Mouse (Mus musculus) midbrain, embryonic 11.5 days (tissue): ENCODE measurements around the gene Jarid2. TPM values are rescaled to one million over a fixed set of nuclear protein-coding genes. Genes with fewer than 3 reads are reported as not detected.

Source experiments
- ATAC-seq: fragments of 200-750 bp; cut with Nextera tagmentation; 2 replicates; pipeline ENCODE4 v1.8.0; 2017; ENCODE audit warnings: moderate TSS enrichment, moderate library complexity; ENCODE audit not compliant: low FRiP score
- DNase-seq: peaks from one replicate; pipeline ENCODE4 v3.0.0; 2015; ENCODE audit warnings: low spot score; ENCODE audit errors: missing footprints
- H3K27ac ChIP-seq: fragments of 300-500 bp; sonication (generic); 2 replicates; pipeline ENCODE4 v1.5.1; 2014; ENCODE audit warnings: low read depth, low read length
- H3K27me3 ChIP-seq: fragments of 300-500 bp; sonication (generic); 2 replicates; pipeline ENCODE4 v1.6.1; 2014; ENCODE audit warnings: mild to moderate bottlenecking, low read length, moderate library complexity, mixed read lengths; ENCODE audit not compliant: control insufficient read depth, insufficient read depth
- H3K36me3 ChIP-seq: fragments of 300-500 bp; sonication (generic); 2 replicates; pipeline ENCODE4 v1.6.1; 2014; ENCODE audit warnings: mild to moderate bottlenecking, low read length, moderate library complexity, mixed read lengths; ENCODE audit not compliant: control insufficient read depth, insufficient read depth
- H3K4me1 ChIP-seq: fragments of 300-500 bp; sonication (generic); 2 replicates; pipeline ENCODE4 v1.6.1; 2014; ENCODE audit warnings: low read length; ENCODE audit not compliant: control insufficient read depth, insufficient read depth
- H3K4me2 ChIP-seq: fragments of 300-500 bp; sonication (generic); 2 replicates; pipeline ENCODE4 v1.6.1; 2014; ENCODE audit warnings: mild to moderate bottlenecking, moderate library complexity
- H3K4me3 ChIP-seq: fragments of 300-500 bp; sonication (generic); 2 replicates; pipeline ENCODE4 v1.5.1; 2014; ENCODE audit warnings: low read depth, low read length
- H3K9ac ChIP-seq: fragments of 300-500 bp; sonication (generic); 2 replicates; pipeline ENCODE4 v1.6.1; 2014; ENCODE audit warnings: low read length
- H3K9me3 ChIP-seq: fragments of 300-500 bp; sonication (generic); 2 replicates; pipeline ENCODE4 v1.6.1; 2016; ENCODE audit warnings: low read length; ENCODE audit not compliant: control insufficient read depth
- WGBS: fragments of 180-500 bp; shearing (Covaris S2); extraction: QIAGEN DNeasy Blood & Tissue Kit; methylation state at CpG from one replicate; pipeline ENCODE4 v1.1.7; 2014; 5-methylcytosine and 5-hydroxymethylcytosine counted together
- polyA plus RNA-seq: library from polyadenylated mRNA; unstranded; fragments of >200 nt; fragmentation: Nextera tagmentation; extraction: Ambion mirVana; gene quantifications from 2 replicates; pipeline ENCODE4 v1.2.1, GENCODE M21; 2014

The Jarid2 gene
- polyA plus RNA-seq, 1 experiment from 2014 or later: 37.4 TPM

DNA sequence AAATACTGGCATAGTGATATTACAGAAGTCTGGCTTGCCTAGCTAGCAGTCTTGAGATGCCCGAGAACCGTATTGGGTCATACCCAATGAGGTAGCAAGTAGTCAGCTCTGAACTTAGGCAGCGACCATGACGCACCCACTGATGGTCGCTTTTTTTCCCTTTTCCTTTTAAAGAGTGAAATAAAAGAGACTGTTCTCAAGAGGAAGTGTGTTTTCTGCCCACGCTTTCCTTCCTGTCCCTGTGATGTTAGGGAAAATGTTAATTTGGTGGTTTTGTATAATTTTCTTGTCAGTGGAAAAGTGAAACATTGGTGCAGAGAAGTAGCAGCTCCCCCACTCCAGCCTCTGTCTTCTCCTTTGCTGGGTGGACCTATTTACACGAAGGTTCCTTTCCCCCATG lies 70.8 kb downstream of the Jarid2 start:
- Histone ChIP-seq H3K9ac (no peak overlapping the region), H3K27me3 (no peaks in the 10 kb centered on the region), H3K9me3 (no peaks in the 10 kb centered on the region), H3K36me3 (no peaks in the 10 kb centered on the region), H3K4me1 (peaks cover 14% of the 10 kb centered on the region), H3K27ac (no peak overlapping the region), H3K4me3 (no peak overlapping the region), H3K4me2 (no peak overlapping the region)
- 85% methylated on average over 7 of the region's 7 CpGs for WGBS
- DNase-seq (no peak), ATAC-seq (no peak)

DNA sequence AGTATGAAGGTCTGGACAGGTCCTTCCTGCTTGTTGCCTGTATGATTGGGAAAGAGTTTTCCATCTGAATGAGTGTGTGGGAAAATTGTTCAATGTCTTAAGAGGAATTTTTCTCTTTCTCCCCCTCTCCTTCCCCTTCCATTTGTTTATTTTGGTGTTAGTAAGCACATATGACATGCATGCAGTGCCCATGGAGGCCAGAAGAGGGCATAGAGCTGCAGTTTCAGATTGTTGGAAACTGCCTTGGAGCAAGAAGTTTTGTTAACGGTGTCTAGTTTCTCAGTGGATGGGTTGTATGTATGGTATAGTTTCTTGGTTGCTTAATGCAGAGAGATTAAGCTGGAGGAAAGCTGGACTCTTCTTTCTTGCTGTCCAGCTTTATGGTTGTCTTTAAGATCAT lies 75.6 kb downstream of the Jarid2 start:
- H3K4me2 ChIP-seq: no peak overlapping the region
- ATAC-seq (no peak), DNase-seq (no peak)
- no peak overlapping the region for H3K9ac ChIP-seq
- 62% methylated on average over 1 of the region's 1 CpGs for WGBS
- no peaks in the 10 kb centered on the region for H3K9me3 ChIP-seq
- H3K4me1 ChIP-seq: peaks cover 5% of the 10 kb centered on the region; the same call in 1 of the 2 replicates
- no peak overlapping the region for H3K27ac ChIP-seq
- no peaks in the 10 kb centered on the region for H3K36me3 ChIP-seq
- no peaks in the 10 kb centered on the region for H3K27me3 ChIP-seq
- no peak overlapping the region for H3K4me3 ChIP-seq

DNA sequence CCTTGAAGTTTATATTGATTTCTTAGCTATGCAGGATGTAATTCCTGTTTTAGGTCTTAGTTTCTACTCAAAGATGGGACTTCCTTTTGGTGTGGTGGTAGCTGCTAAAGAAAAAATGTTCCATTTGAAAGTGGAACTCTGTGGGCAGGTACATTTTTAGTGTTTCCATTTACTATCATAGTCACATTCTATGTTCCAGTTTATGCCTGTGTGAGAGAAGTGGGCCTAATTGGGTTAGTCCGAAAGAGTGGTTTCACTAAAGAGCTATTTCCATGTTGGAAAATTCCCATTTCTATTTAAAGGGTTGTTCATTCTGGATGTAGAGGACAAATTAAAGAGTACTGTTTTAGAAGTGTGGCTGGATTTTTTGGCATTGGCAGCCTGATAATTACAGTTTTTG lies 79.0 kb downstream of the Jarid2 start:
- ATAC-seq: no peak
- Histone ChIP-seq H3K4me1 (0 out of 2 replicates have a peak, but pooled peaks cover under 1% of the 10 kb centered on the region), H3K36me3 (no peaks in the 10 kb centered on the region), H3K9ac (no peak overlapping the region), H3K27me3 (no peaks in the 10 kb centered on the region), H3K4me2 (no peak overlapping the region), H3K4me3 (no peak overlapping the region), H3K9me3 (no peaks in the 10 kb centered on the region), H3K27ac (no peak overlapping the region)
- DNase-seq: no peak
- WGBS: 97% methylated on average over 1 of the region's 1 CpGs

DNA sequence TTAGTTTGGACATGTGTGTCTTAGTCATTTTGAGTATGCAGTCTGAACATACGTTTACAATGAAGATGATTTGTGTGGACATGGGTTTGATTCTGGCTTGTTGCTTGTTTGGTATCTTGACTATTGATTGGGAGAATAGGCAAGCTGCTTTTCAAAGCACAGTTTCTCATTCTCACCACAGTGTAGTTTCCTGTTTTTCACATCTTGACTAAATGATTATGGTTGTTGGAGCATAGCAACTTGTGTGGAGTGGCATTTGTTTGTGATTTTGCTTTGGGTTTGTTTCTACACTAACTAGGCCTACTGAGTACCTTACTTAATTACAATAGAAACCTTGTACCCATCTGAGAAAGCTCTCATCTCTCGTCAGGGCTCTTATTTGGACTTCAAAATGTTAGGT lies 81.7 kb downstream of the Jarid2 start:
- Histone ChIP-seq H3K27me3 (no peaks in the 10 kb centered on the region), H3K4me2 (no peak overlapping the region), H3K4me3 (no peak overlapping the region), H3K9ac (no peak overlapping the region), H3K4me1 (peaks cover 6% of the 10 kb centered on the region), H3K27ac (no peak overlapping the region), H3K9me3 (no peaks in the 10 kb centered on the region), H3K36me3 (no peaks in the 10 kb centered on the region)
- no peak for ATAC-seq
- DNase-seq: no peak
- WGBS: 74% methylated on average over 2 of the region's 2 CpGs

DNA sequence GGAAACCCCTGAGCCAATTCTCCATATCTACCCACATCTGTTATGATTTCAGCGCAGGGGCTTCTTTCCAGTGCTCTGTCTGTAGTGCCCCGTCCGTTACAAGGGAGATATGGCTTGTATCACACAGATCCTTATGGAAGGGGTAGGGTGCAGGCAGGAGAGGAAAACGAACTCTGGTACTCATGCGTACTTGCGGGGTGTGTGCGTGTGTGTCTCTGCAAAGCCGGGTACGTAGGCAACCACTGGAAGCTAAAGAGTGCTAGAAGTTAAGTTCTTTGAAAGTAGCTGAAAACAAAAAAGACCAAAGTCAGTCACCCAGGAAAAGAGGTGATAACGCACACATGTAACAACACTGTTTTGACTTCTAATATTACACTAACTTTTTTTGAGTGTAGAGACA lies 82.3 kb downstream of the Jarid2 start:
- 90% methylated on average over 10 of the region's 10 CpGs for WGBS
- ATAC-seq (no peak), DNase-seq (no peak)
- Histone ChIP-seq H3K9ac (no peak overlapping the region), H3K27me3 (no peaks in the 10 kb centered on the region), H3K4me3 (no peak overlapping the region), H3K36me3 (no peaks in the 10 kb centered on the region), H3K9me3 (no peaks in the 10 kb centered on the region), H3K4me2 (no peak overlapping the region), H3K4me1 (peaks cover 6% of the 10 kb centered on the region), H3K27ac (no peak overlapping the region)

DNA sequence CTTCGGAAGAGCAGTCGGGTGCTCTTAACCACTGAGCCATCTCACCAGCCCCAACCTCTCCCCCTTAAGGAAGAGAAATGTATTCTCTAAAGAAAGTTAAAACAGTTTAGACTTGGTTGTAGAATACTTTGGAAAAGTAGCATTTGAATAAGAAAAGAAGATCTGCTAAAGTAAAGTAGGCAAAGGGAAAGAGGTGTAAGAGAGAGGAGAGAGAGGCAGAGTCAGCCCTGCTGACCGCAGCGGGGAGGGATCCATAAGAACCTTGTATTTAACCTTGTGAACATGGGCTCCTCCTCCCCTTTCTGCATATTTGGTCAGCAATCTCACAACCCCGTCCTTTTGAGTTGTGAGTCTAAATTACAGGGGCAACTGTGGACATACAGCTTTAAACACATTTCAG lies 83.1 kb downstream of the Jarid2 start:
- DNase-seq: no peak
- Histone ChIP-seq H3K27ac (no peak overlapping the region), H3K9me3 (no peaks in the 10 kb centered on the region), H3K4me1 (peaks cover 6% of the 10 kb centered on the region), H3K4me2 (no peak overlapping the region), H3K27me3 (no peaks in the 10 kb centered on the region), H3K9ac (no peak overlapping the region), H3K36me3 (no peaks in the 10 kb centered on the region), H3K4me3 (no peak overlapping the region)
- ATAC-seq: no peak
- WGBS: 80% methylated on average over 5 of the region's 5 CpGs

- whole genome bisulfite sequencing: 17% methylated on average over 4 of the region's 4 CpGs
- Histone ChIP-seq H3K9me3 (no peaks in the 10 kb centered on the region), H3K4me2 (no peak overlapping the region), H3K9ac (no peak overlapping the region), H3K4me3 (no peak overlapping the region), H3K36me3 (no peaks in the 10 kb centered on the region), H3K4me1 (peaks cover 19% of the 10 kb centered on the region), H3K27ac (no peak overlapping the region), H3K27me3 (no peaks in the 10 kb centered on the region)
- DNase-seq (peak; percentile 89), ATAC-seq (no peak)
These were observed 90.1 kb downstream of the Jarid2 start for GRCm38 (mm10) chr13:44819400-44819799.

GRCm38 (mm10) chr13:44822578-44822977 lies 93.3 kb downstream of the Jarid2 start:
- DNase-seq: no peak

GRCm38 (mm10) chr13:44828903-44829302 lies 99.6 kb downstream of the Jarid2 start:
- WGBS: 91% methylated on average over 5 of the region's 5 CpGs
- Histone ChIP-seq H3K27me3 (no peaks in the 10 kb centered on the region), H3K36me3 (no peaks in the 10 kb centered on the region), H3K9ac (no peak overlapping the region), H3K4me3 (no peak overlapping the region), H3K4me1 (no peaks in the 10 kb centered on the region), H3K9me3 (no peaks in the 10 kb centered on the region), H3K27ac (no peak overlapping the region), H3K4me2 (no peak overlapping the region)
- DNase-seq: no peak
- no peak for ATAC-seq

More at GRCm38 (mm10) chr13:44822578-44822977, 93.3 kb downstream of the Jarid2 start:
- Histone ChIP-seq H3K9ac (no peak overlapping the region), H3K4me2 (no peak overlapping the region), H3K4me1 (peaks cover 13% of the 10 kb centered on the region), H3K4me3 (no peak overlapping the region), H3K36me3 (no peaks in the 10 kb centered on the region), H3K9me3 (no peaks in the 10 kb centered on the region), H3K27ac (no peak overlapping the region), H3K27me3 (no peaks in the 10 kb centered on the region)
- no peak for ATAC-seq

GRCm38 (mm10) chr13:44832104-44832503 lies 102.8 kb downstream of the Jarid2 start:
- 88% methylated on average over 2 of the region's 2 CpGs for WGBS
- ATAC-seq: no peak
- Histone ChIP-seq H3K9me3 (no peaks in the 10 kb centered on the region), H3K4me1 (no peaks in the 10 kb centered on the region), H3K36me3 (no peaks in the 10 kb centered on the region), H3K27me3 (no peaks in the 10 kb centered on the region), H3K9ac (no peak overlapping the region), H3K4me3 (no peak overlapping the region), H3K27ac (no peak overlapping the region), H3K4me2 (no peak overlapping the region)
- DNase-seq: no peak
